Mouse (Mus musculus): ENCODE measurements at regions not wholly inside any gene's neighbourhood (a gene's known extent, or its start where the extent isn't known, plus 50 kb on each side); places are given as distances from the start of the nearest gene placed in this dataset. TPM values are rescaled to one million over a fixed set of nuclear protein-coding genes. Genes with fewer than 3 reads are reported as not detected.

- intact Hi-C loops (cut with DNase I): no loop called here
- DNase-seq (ENCODE audit: low spot score in 2 of 2): no peak
These were observed 511.5 kb downstream of the Phf3 start for GRCm38 (mm10) chr1:30362072-30362769.

DNA sequence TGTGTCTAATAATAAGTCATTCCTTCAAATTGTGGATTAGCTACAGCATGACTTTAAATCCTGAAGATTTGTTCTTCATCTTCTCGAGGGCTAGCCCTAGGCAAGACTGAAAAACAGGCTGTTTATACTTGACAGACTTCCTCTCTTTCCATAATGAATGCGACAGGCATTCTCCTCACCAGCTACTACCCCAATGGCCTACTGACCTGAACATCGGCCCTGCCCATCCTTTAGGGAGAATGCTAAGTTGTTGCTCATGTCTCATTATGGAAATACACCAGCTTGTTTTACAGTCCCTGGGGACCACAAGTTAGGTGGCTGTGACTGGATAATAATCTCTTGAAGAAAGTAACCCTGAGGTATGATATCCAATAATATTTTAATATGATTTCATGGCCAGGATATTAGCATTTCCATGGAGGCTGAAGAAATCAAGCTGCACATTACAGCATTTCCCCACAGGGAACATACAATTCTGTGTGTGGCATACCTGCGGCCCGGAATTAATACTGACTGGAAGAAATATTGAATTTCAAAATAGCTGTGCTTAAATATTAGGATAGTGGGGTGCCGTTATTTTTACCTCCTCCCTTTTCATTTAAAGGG, 553.0 kb downstream of the Phf3 start:
- no peak for DNase-seq (ENCODE audit: low spot score in 2 of 2)
- intact Hi-C loops (cut with DNase I): no loop called here

DNA sequence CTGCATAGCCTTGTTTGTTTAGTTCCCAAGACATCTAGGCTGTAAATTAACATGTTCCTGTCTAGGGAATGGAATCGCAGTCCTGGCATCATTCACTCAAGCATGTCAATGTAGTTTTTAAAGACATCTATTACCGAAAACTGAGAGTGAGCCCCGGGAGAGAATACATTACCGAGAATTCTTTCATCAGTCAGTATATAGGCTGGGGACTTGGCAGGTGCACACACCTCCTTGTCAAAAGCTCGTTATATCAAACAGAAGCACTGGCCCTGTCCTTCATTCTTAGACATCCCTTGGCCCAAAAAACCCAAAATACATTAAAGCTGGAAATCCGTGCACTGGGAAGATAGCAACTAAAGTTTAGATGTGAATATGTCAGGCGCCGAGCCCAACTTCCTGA, 555.5 kb downstream of the Phf3 start:
- intact Hi-C loops (cut with DNase I): no loop called here
- no peak for DNase-seq (ENCODE audit: low spot score in 2 of 2)

- intact Hi-C loops (cut with DNase I): no loop called here
- DNase-seq (ENCODE audit: low spot score in 2 of 2): no peak
These were observed 584.6 kb downstream of the Phf3 start for GRCm38 (mm10) chr1:30289073-30289472.

GRCm38 (mm10) chr1:30262418-30262817, 611.3 kb downstream of the Phf3 start:
- DNase-seq (ENCODE audit: low spot score in 2 of 2): no peak
- intact Hi-C loops (cut with DNase I): no loop called here

DNA sequence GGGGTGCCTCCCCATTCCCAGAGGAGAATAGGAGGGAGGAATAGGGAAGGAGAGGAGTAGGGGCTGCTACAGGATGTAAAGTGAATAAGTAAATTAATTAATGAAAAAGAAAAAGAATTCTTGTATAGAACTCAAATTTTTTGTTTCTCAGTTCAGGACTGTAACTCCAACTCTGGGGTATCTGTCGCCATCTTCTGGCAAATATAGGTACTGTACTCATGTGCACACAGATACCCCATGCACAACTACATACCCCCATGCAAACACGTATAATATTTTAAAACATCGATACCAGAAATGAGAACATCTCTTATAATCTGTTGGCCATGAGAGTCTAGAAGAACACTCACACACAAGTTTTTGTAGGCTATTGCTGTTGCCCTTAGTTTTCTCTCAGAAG, 614.2 kb downstream of the Phf3 start:
- intact Hi-C loops (cut with DNase I): no loop called here

DNA sequence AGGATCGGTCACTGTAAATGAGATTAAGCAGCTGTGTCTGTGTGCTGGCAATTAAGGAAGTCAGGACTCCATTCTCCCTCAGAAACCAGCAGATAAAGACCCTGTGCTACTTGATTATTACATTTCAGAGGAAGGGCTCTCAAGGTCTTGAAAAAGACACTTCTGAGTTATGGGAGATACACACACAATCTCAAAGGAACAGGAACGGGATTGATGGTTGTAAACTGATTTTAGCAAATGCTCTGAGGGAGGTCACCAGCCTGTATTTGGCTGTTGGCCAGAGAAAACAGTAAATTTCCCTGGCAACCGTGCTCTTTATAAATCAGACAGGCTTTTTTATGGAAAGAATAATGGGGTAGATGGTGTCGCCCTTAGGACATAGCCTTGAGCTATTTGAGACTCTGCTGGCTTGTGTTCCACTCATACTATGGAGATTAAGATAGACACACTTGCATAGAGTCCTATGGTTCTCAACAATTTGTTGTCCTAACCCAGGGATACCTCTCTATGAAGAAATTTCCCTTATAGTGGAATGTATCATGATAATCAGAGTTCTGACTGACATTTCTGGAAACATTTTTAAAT, 656.9 kb downstream of the Phf3 start:
- DNase-seq (ENCODE audit: low spot score in 2 of 2): no peak
- intact Hi-C loops (cut with DNase I): no loop called here

More for the DNA sequence above, 614.2 kb downstream of the Phf3 start:
- DNase-seq (ENCODE audit: low spot score in 2 of 2): no peak

DNA sequence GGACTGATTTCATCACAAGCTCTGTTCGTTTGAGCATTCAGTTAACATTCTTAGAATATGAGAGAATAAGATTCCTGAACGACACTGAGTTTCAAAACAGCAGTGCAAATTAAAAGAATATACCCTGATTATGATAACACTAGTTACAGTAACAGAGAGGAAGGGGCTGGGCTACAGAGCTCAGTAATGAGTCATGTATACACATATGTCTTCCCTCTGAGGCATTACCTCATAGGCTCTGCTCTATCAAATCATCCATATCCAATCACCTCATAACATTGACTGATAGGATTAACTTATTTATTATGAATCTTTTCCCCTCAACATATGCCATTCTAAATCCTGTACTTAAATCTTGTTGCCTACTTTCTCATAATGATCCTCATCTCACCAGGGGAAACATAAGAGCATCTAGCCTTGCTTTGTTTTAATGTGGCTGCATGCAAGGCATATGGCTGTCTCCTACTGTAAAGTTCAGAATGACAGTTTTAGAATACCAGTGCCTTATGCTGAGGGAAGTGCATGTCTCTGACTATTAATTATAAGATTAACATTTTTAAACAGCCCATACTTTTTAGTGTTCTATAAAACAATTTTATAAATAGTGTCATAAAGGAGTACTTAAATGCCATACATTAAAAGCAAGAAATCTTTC, 669.0 kb downstream of the Phf3 start:
- intact Hi-C loops (cut with DNase I): no loop called here
- DNase-seq (ENCODE audit: low spot score in 2 of 2): no peak

DNA sequence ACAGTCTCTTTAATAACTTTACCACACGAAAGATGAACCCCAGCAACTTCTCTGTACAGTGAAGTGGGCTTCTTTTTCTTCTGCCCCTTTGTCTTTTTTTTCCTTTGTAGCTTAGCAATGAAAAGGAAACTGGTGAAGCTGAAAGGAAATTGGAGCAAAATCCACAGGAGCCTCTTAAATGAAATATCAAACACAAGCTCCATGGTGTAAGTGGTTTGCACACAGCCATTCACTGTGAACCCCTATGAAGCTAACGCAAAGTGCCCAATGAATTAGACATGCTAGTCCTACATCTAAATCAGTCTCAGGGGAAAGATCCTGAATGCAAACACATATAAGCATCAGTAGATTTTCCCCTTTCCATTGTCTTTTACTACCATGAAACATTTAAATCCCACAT, 697.5 kb downstream of the Phf3 start:
- no peak for DNase-seq (ENCODE audit: low spot score in 2 of 2)
- intact Hi-C loops (cut with DNase I): no loop called here

DNA sequence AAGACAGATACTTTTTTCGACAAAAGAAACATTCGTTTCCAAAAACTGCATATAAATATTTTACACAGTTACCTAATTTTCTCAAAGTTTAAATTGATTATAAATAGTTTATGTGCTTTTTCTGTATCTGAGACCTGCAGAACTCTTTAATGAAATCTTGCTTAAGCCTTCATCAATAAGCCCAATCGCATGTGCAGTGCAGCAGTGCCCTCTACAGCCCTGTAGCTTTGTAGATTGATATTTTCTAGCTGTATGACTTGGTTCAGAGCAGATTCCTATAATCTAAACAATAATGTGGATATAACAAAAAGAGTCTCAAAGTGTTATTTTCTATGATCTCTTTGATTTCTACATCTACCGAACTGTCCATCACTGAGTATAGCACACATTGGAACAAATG, 728.7 kb downstream of the Phf3 start:
- intact Hi-C loops (cut with DNase I): no loop called here
- DNase-seq (ENCODE audit: low spot score in 2 of 2): peak; percentile 29 to 38

- intact Hi-C loops (cut with DNase I): no loop called here
- DNase-seq (ENCODE audit: low spot score in 2 of 2): no peak
These were observed 759.5 kb downstream of the Phf3 start for GRCm38 (mm10) chr1:30114186-30114585.

Small RNA genes in the stretch of these regions (microRNA-seq; reads per million reads assigned to microRNA genes)
- not detected for gene Gm27430

Measured in left cerebral cortex, postnatal 36 days (tissue).